Mouse (Mus musculus): ENCODE results near the gene Gm39115. TPM values are rescaled to one million over a fixed set of nuclear protein-coding genes. Genes with fewer than 3 reads are reported as not detected.

Gene Gm39115
- total and polyA plus RNA-seq, 3 experiments, result not detected

Other genes starting within 250 kb of the Gm39115 start
- 16.9 and 18.8 TPM in 2 replicates for gene Tollip, start 217.5 kb downstream of the Gm39115 start, total RNA-seq (2012; rRNA removed)
- gene Tollip, start 217.5 kb downstream of the Gm39115 start, total RNA-seq (2014; rRNA removed), result 22.3 and 22.8 TPM in 2 replicates
- 24.4 and 29.6 TPM in 2 replicates for gene Tollip, start 217.5 kb downstream of the Gm39115 start, polyA plus RNA-seq (2012; ENCODE audit: insufficient read length, low read depth)
- gene Brsk2, start 186.3 kb downstream of the Gm39115 start, total RNA-seq (2012; rRNA removed), result 10.7 and 10.9 TPM in 2 replicates
- 5.3 and 5.4 TPM in 2 replicates for gene Brsk2, start 186.3 kb downstream of the Gm39115 start, total RNA-seq (2014; rRNA removed)
- gene Brsk2, start 186.3 kb downstream of the Gm39115 start, polyA plus RNA-seq (2012; ENCODE audit: insufficient read length, low read depth), result 8.8 and 11.0 TPM in 2 replicates
- 22.4 and 25.9 TPM in 2 replicates for gene Mob2, start 75.0 kb downstream of the Gm39115 start, total RNA-seq (2012; rRNA removed)
- 30.5 and 33.2 TPM in 2 replicates for gene Mob2, start 75.0 kb downstream of the Gm39115 start, total RNA-seq (2014; rRNA removed)
- 26.3 and 27.3 TPM in 2 replicates for gene Mob2, start 75.0 kb downstream of the Gm39115 start, polyA plus RNA-seq (2012; ENCODE audit: insufficient read length, low read depth)
- gene Dusp8, start 40.2 kb downstream of the Gm39115 start, total RNA-seq (2012; rRNA removed), result 1.2 and 1.5 TPM in 2 replicates
- 0.07 and 0.17 TPM in 2 replicates for gene Dusp8, start 40.2 kb downstream of the Gm39115 start, total RNA-seq (2014; rRNA removed)
- 0.11 and 0.14 TPM in 2 replicates for gene Dusp8, start 40.2 kb downstream of the Gm39115 start, polyA plus RNA-seq (2012; ENCODE audit: insufficient read length, low read depth)
- not detected in 2 replicates for gene Gm45618, start 15.3 kb downstream of the Gm39115 start, total RNA-seq (2012; rRNA removed)
- not detected in 2 replicates for gene Gm45618, start 15.3 kb downstream of the Gm39115 start, total RNA-seq (2014; rRNA removed)
- gene Gm45618, start 15.3 kb downstream of the Gm39115 start, polyA plus RNA-seq (2012; ENCODE audit: insufficient read length, low read depth), result not detected in 2 replicates
- not detected in 2 replicates for gene Gm45337, start 8.6 kb upstream of the Gm39115 start, total RNA-seq (2012; rRNA removed)
- gene Gm45337, start 8.6 kb upstream of the Gm39115 start, total RNA-seq (2014; rRNA removed), result not detected in 2 replicates
- gene Gm45337, start 8.6 kb upstream of the Gm39115 start, polyA plus RNA-seq (2012; ENCODE audit: insufficient read length, low read depth), result not detected in 2 replicates
- not detected in 2 replicates for gene Gm29735, start 21.1 kb upstream of the Gm39115 start, total RNA-seq (2012; rRNA removed)
- gene Gm29735, start 21.1 kb upstream of the Gm39115 start, total RNA-seq (2014; rRNA removed), result not detected in 2 replicates
- not detected in 2 replicates for gene Gm29735, start 21.1 kb upstream of the Gm39115 start, polyA plus RNA-seq (2012; ENCODE audit: insufficient read length, low read depth)
- gene Gm4553, start 29.7 kb upstream of the Gm39115 start, total RNA-seq (2012; rRNA removed), result not detected in 2 replicates
- not detected in 2 replicates for gene Gm4553, start 29.7 kb upstream of the Gm39115 start, total RNA-seq (2014; rRNA removed)
- not detected in 2 replicates for gene Gm4553, start 29.7 kb upstream of the Gm39115 start, polyA plus RNA-seq (2012; ENCODE audit: insufficient read length, low read depth)
- not detected in 2 replicates for gene Krtap5-2, start 40.0 kb upstream of the Gm39115 start, total RNA-seq (2012; rRNA removed)
- not detected in 2 replicates for gene Krtap5-2, start 40.0 kb upstream of the Gm39115 start, total RNA-seq (2014; rRNA removed)
- not detected in 2 replicates for gene Krtap5-2, start 40.0 kb upstream of the Gm39115 start, polyA plus RNA-seq (2012; ENCODE audit: insufficient read length, low read depth)
- not detected in 2 replicates for gene Gm10153, start 54.4 kb upstream of the Gm39115 start, total RNA-seq (2012; rRNA removed)
- gene Gm10153, start 54.4 kb upstream of the Gm39115 start, total RNA-seq (2014; rRNA removed), result not detected in 2 replicates
- not detected in 2 replicates for gene Gm10153, start 54.4 kb upstream of the Gm39115 start, polyA plus RNA-seq (2012; ENCODE audit: insufficient read length, low read depth)
- not detected in 2 replicates for gene Krtap5-3, start 65.3 kb upstream of the Gm39115 start, total RNA-seq (2012; rRNA removed)
- not detected in 2 replicates for gene Krtap5-3, start 65.3 kb upstream of the Gm39115 start, total RNA-seq (2014; rRNA removed)
- not detected in 2 replicates for gene Krtap5-3, start 65.3 kb upstream of the Gm39115 start, polyA plus RNA-seq (2012; ENCODE audit: insufficient read length, low read depth)
- gene Gm7579, start 75.8 kb upstream of the Gm39115 start, total RNA-seq (2012; rRNA removed), result not detected in 2 replicates
- not detected in 2 replicates for gene Gm7579, start 75.8 kb upstream of the Gm39115 start, total RNA-seq (2014; rRNA removed)
- gene Gm7579, start 75.8 kb upstream of the Gm39115 start, polyA plus RNA-seq (2012; ENCODE audit: insufficient read length, low read depth), result not detected in 2 replicates
- gene Krtap5-5, start 93.9 kb upstream of the Gm39115 start, total RNA-seq (2012; rRNA removed), result not detected in 2 replicates
- not detected in 2 replicates for gene Krtap5-5, start 93.9 kb upstream of the Gm39115 start, total RNA-seq (2014; rRNA removed)
- not detected in 2 replicates for gene Krtap5-5, start 93.9 kb upstream of the Gm39115 start, polyA plus RNA-seq (2012; ENCODE audit: insufficient read length, low read depth)
- gene Gm40460, start 105.0 kb upstream of the Gm39115 start, total RNA-seq (2012; rRNA removed), result not detected in 2 replicates
- gene Gm40460, start 105.0 kb upstream of the Gm39115 start, total RNA-seq (2014; rRNA removed), result not detected in 2 replicates
- gene Gm40460, start 105.0 kb upstream of the Gm39115 start, polyA plus RNA-seq (2012; ENCODE audit: insufficient read length, low read depth), result not detected in 2 replicates
- gene Gm2431, start 122.3 kb upstream of the Gm39115 start, total RNA-seq (2012; rRNA removed), result not detected in 2 replicates
- gene Gm2431, start 122.3 kb upstream of the Gm39115 start, total RNA-seq (2014; rRNA removed), result not detected in 2 replicates
- not detected in 2 replicates for gene Gm2431, start 122.3 kb upstream of the Gm39115 start, polyA plus RNA-seq (2012; ENCODE audit: insufficient read length, low read depth)
- gene Gm4559, start 138.3 kb upstream of the Gm39115 start, total RNA-seq (2012; rRNA removed), result not detected in 2 replicates
- gene Gm4559, start 138.3 kb upstream of the Gm39115 start, total RNA-seq (2014; rRNA removed), result not detected in 2 replicates
- gene Gm4559, start 138.3 kb upstream of the Gm39115 start, polyA plus RNA-seq (2012; ENCODE audit: insufficient read length, low read depth), result not detected in 2 replicates
- gene Krtap5-1, start 161.1 kb upstream of the Gm39115 start, total RNA-seq (2012; rRNA removed), result not detected in 2 replicates
- not detected in 2 replicates for gene Krtap5-1, start 161.1 kb upstream of the Gm39115 start, total RNA-seq (2014; rRNA removed)
- not detected in 2 replicates for gene Krtap5-1, start 161.1 kb upstream of the Gm39115 start, polyA plus RNA-seq (2012; ENCODE audit: insufficient read length, low read depth)
- not detected in 2 replicates for gene Krtap5-4, start 167.5 kb upstream of the Gm39115 start, total RNA-seq (2012; rRNA removed)
- not detected in 2 replicates for gene Krtap5-4, start 167.5 kb upstream of the Gm39115 start, total RNA-seq (2014; rRNA removed)
- not detected in 2 replicates for gene Krtap5-4, start 167.5 kb upstream of the Gm39115 start, polyA plus RNA-seq (2012; ENCODE audit: insufficient read length, low read depth)
- gene Ifitm10, start 237.7 kb upstream of the Gm39115 start, total RNA-seq (2012; rRNA removed), result not detected in 2 replicates
- gene Ifitm10, start 237.7 kb upstream of the Gm39115 start, total RNA-seq (2014; rRNA removed), result not detected in 2 replicates
- gene Ifitm10, start 237.7 kb upstream of the Gm39115 start, polyA plus RNA-seq (2012; ENCODE audit: insufficient read length, low read depth), result not detected in 2 replicates
- gene Gm49369, start 246.6 kb upstream of the Gm39115 start, total RNA-seq (2012; rRNA removed), result 8.4 TPM in 1 of 2 replicates, not detected in the other
- not detected in 2 replicates for gene Gm49369, start 246.6 kb upstream of the Gm39115 start, total RNA-seq (2014; rRNA removed)
- 5.2 and 38.7 TPM in 2 replicates for gene Gm49369, start 246.6 kb upstream of the Gm39115 start, polyA plus RNA-seq (2012; ENCODE audit: insufficient read length, low read depth)